ENCODE assay signal across 8 mouse cellular contexts in the genomic region with DNA sequence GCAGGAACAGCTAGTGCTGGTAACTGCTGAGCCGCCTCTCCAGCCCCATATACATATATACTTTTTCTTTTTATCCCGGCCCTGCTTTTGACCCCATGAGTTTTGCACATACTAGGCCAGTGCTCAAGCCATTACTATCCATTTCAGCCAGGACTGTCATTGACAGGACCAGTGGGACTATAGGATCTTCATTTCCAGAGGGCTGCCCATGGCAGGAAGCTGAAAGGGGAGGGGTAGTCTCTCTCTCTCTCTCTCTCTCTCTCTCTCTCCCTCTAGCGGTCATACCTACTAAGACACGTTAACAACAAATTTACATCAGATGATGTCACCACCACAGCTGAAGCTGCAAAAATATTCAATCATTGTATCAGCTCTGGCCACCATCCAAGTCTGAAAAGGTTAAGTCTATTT. TPM values are rescaled to one million over a fixed set of nuclear protein-coding genes. Genes with fewer than 3 reads are reported as not detected.
DNase-seq lines count a peak whose midpoint lies in the region; ATAC-seq lines count a peak whose summit lies in the region.

No protein-coding gene starts in this region.

- H3K27ac ChIP-seq in midbrain, embryonic 10.5 days (replicated peaks), result no peak overlapping the region
- H3K27ac ChIP-seq in midbrain, embryonic 16.5 days (ENCODE audit: low read length), result no peak overlapping the region; the same call in 1 of the 2 replicates

- peaks cover 65% of the 10 kb centered on the region for H3K4me1 ChIP-seq in midbrain, embryonic 10.5 days
- H3K4me1 ChIP-seq in midbrain, embryonic 16.5 days (ENCODE audit: control insufficient read depth, insufficient read depth, low read length), result peaks cover 25% of the 10 kb centered on the region

- 25% methylated on average over 4 of the region's 4 CpGs for WGBS in midbrain, embryonic 10.5 days
- 19% methylated on average over 4 of the region's 4 CpGs for WGBS in midbrain, embryonic 16.5 days

- H3K9me3 ChIP-seq in midbrain, embryonic 10.5 days (replicated peaks), result no peaks in the 10 kb centered on the region
- H3K9me3 ChIP-seq in midbrain, embryonic 16.5 days (replicated peaks; ENCODE audit: control insufficient read depth, low read length, poor library complexity, severe bottlenecking), result no peaks in the 10 kb centered on the region

- H3K4me3 ChIP-seq in midbrain, embryonic 10.5 days, result no peak overlapping the region
- H3K4me3 ChIP-seq in midbrain, embryonic 16.5 days (ENCODE audit: low read depth, low read length), result no peak overlapping the region

- H3K4me2 ChIP-seq in midbrain, embryonic 16.5 days (ENCODE audit: low read length), result no peak overlapping the region

- no peaks in the 10 kb centered on the region; the same call in 1 of the 2 replicates for H3K36me3 ChIP-seq in midbrain, embryonic 10.5 days
- H3K36me3 ChIP-seq in midbrain, embryonic 16.5 days (ENCODE audit: control insufficient read depth, insufficient read depth, low read length), result no peaks in the 10 kb centered on the region

- DNase-seq in cerebellum, adult 11-12 months, result peak; percentile 70
- no peak for DNase-seq in cerebellum, adult 11 months
- DNase-seq in midbrain, embryonic 10.5 days (ENCODE audit: low spot score), result peak; percentile 46
- peak; percentile 24 to 40 for DNase-seq in heart, adult 9 months (ENCODE audit: low spot score in 2 of 2)
- DNase-seq in lung, postnatal 25 days (ENCODE audit: low spot score), result peak; percentile 50
- peak; percentile 59 for DNase-seq in yolk sac, embryonic 10.5 days (ENCODE audit: low spot score)
- DNase-seq in adrenal gland, adult 8-10 months, result no peak

- peaks cover 47% of the 10 kb centered on the region for H3K27me3 ChIP-seq in midbrain, embryonic 10.5 days (ENCODE audit: low read depth, poor library complexity, severe bottlenecking)
- H3K27me3 ChIP-seq in midbrain, embryonic 16.5 days (ENCODE audit: control insufficient read depth, insufficient read depth, low read depth, low read length), result peaks cover 7% of the 10 kb centered on the region; the same call in 1 of the 2 replicates

- no peak for ATAC-seq in midbrain, embryonic 16.5 days

- no peak overlapping the region for H3K9ac ChIP-seq in midbrain, embryonic 16.5 days (ENCODE audit: low read depth, low read length)

RNA-seq across cellular contexts. Expression of a gene that starts 1.9 kb away (rescaled TPM):
- polyA plus RNA-seq in midbrain, embryonic 10.5 days (2016; fragmentation: Nextera tagmentation; extraction: Ambion mirVana), result 6.0 and 8.8 TPM in 2 replicates
- 4.3 and 5.2 TPM in 2 replicates for polyA plus RNA-seq in midbrain, embryonic 16.5 days (2015; fragmentation: Nextera tagmentation; extraction: Ambion mirVana)
- total RNA-seq in adrenal gland, adult 8-10 months (2022), result 100 to 1,000 TPM in 2 of 4 experiments, 10 to 100 TPM in 2; 32.2 to 138 (median 85.6) TPM

RNA-seq across cellular contexts. Expression of a gene that starts 3.3 kb away (rescaled TPM):
- 1.4 and 2.0 TPM in 2 replicates for polyA plus RNA-seq in midbrain, embryonic 10.5 days (2016; fragmentation: Nextera tagmentation; extraction: Ambion mirVana)
- polyA plus RNA-seq in midbrain, embryonic 16.5 days (2015; fragmentation: Nextera tagmentation; extraction: Ambion mirVana), result 1.9 and 2.0 TPM in 2 replicates
- 1 to 10 TPM; 1.2 to 1.7 (median 1.3) TPM for total RNA-seq in adrenal gland, adult 8-10 months (2022)

RNA-seq across cellular contexts. Expression of a gene that starts 24.9 kb away (rescaled TPM):
- polyA plus RNA-seq in midbrain, embryonic 10.5 days (2016; fragmentation: Nextera tagmentation; extraction: Ambion mirVana), result 49.3 and 58.7 TPM in 2 replicates
- polyA plus RNA-seq in midbrain, embryonic 16.5 days (2015; fragmentation: Nextera tagmentation; extraction: Ambion mirVana), result 51.3 and 52.3 TPM in 2 replicates
- total RNA-seq in adrenal gland, adult 8-10 months (2022), result 10 to 100 TPM; 14.7 to 34.5 (median 26.5) TPM

RNA-seq across cellular contexts. Expression of a gene that starts 25.6 kb away (rescaled TPM):
- polyA plus RNA-seq in midbrain, embryonic 10.5 days (2016; fragmentation: Nextera tagmentation; extraction: Ambion mirVana), result 5.8 and 5.9 TPM in 2 replicates
- 18.4 and 18.6 TPM in 2 replicates for polyA plus RNA-seq in midbrain, embryonic 16.5 days (2015; fragmentation: Nextera tagmentation; extraction: Ambion mirVana)
- total RNA-seq in adrenal gland, adult 8-10 months (2022), result 10 to 100 TPM; 24.6 to 58.2 (median 46.7) TPM

RNA-seq across cellular contexts. Expression of a gene that starts 28.4 kb away (rescaled TPM):
- polyA plus RNA-seq in midbrain, embryonic 10.5 days (2016; fragmentation: Nextera tagmentation; extraction: Ambion mirVana), result 9.7 and 13.5 TPM in 2 replicates
- polyA plus RNA-seq in midbrain, embryonic 16.5 days (2015; fragmentation: Nextera tagmentation; extraction: Ambion mirVana), result 39.0 and 54.8 TPM in 2 replicates
- 100 to 1,000 TPM in 2 of 4 experiments, 10 to 100 TPM in 2; 50.6 to 211 (median 117) TPM for total RNA-seq in adrenal gland, adult 8-10 months (2022)

Comparison
In these comparisons a context has a peak if more than half of its experiments do, and no peak if none do; other contexts are left out.
1. DNase-seq: peak in cerebellum, adult 11-12 months (single experiment), midbrain, embryonic 10.5 days (single experiment), heart, adult 9 months (2 of 2), lung, postnatal 25 days (single experiment) and yolk sac, embryonic 10.5 days (single experiment); none in cerebellum, adult 11 months (single experiment) and adrenal gland, adult 8-10 months (single experiment).